Mouse (Mus musculus): ENCODE measurements around the gene Ola1. TPM values are rescaled to one million over a fixed set of nuclear protein-coding genes. Genes with fewer than 3 reads are reported as not detected.

Gene Ola1
- polyA plus RNA-seq, 1 experiment from 2014 or later = 62.7 TPM

- Histone ChIP-seq H3K36me3 (ENCODE audit: control insufficient read depth, insufficient read depth, low read length) (peaks cover 15% of the 10 kb centered on the region), H3K4me1 (ENCODE audit: control insufficient read depth in 2 of 2, insufficient read depth in 2 of 2, low read length in 2 of 2) (no peaks in the 10 kb centered on the region), H3K4me2 (ENCODE audit: low read length) (no peak overlapping the region), H3K27me3 (ENCODE audit: control insufficient read depth, insufficient read depth, low read length) (no peaks in the 10 kb centered on the region), H3K9me3 (ENCODE audit: control insufficient read depth, low read length) (no peaks in the 10 kb centered on the region), H3K9ac (ENCODE audit: low read length) (no peak overlapping the region), H3K4me3 (ENCODE audit: control insufficient read depth in 1 of 2, insufficient read depth in 1 of 2, low read depth in 1 of 2, low read length in 2 of 2) (no peak overlapping the region), H3K27ac (replicated peaks in 1 of 2; ENCODE audit: control insufficient read depth in 1 of 2, insufficient read depth in 1 of 2, low read depth in 2 of 2, low read length in 2 of 2) (no peak overlapping the region)
- 79% methylated on average over 6 of the region's 6 CpGs for WGBS
- ATAC-seq (ENCODE audit: insufficient number of reproducible peaks, insufficient read depth, low FRiP score, low read depth) = no peak
These were observed 14.4 kb downstream of the Ola1 start for GRCm38 (mm10) chr2:73204328-73204727.

GRCm38 (mm10) chr2:73188488-73188887, 30.2 kb downstream of the Ola1 start:
- WGBS = 93% methylated on average over 2 of the region's 2 CpGs
- ATAC-seq (ENCODE audit: insufficient number of reproducible peaks, insufficient read depth, low FRiP score, low read depth) = no peak
- no peak overlapping the region for H3K4me3 ChIP-seq (ENCODE audit: control insufficient read depth in 1 of 2, insufficient read depth in 1 of 2, low read depth in 1 of 2, low read length in 2 of 2)

GRCm38 (mm10) chr2:73185185-73185584, 33.5 kb downstream of the Ola1 start:
- Histone ChIP-seq H3K4me1 (ENCODE audit: control insufficient read depth in 2 of 2, insufficient read depth in 2 of 2, low read length in 2 of 2) (no peaks in the 10 kb centered on the region), H3K9me3 (ENCODE audit: control insufficient read depth, low read length) (no peaks in the 10 kb centered on the region), H3K27ac (replicated peaks in 1 of 2; ENCODE audit: control insufficient read depth in 1 of 2, insufficient read depth in 1 of 2, low read depth in 2 of 2, low read length in 2 of 2) (no peak overlapping the region), H3K4me2 (ENCODE audit: low read length) (no peak overlapping the region), H3K27me3 (ENCODE audit: control insufficient read depth, insufficient read depth, low read length) (no peaks in the 10 kb centered on the region), H3K9ac (ENCODE audit: low read length) (no peak overlapping the region), H3K4me3 (ENCODE audit: control insufficient read depth in 1 of 2, insufficient read depth in 1 of 2, low read depth in 1 of 2, low read length in 2 of 2) (no peak overlapping the region), H3K36me3 (ENCODE audit: control insufficient read depth, insufficient read depth, low read length) (no peaks in the 10 kb centered on the region)
- ATAC-seq (ENCODE audit: insufficient number of reproducible peaks, insufficient read depth, low FRiP score, low read depth) = no peak
- 60% methylated on average over 3 of the region's 3 CpGs for WGBS

More at GRCm38 (mm10) chr2:73188488-73188887, 30.2 kb downstream of the Ola1 start:
- no peaks in the 10 kb centered on the region for H3K9me3 ChIP-seq (ENCODE audit: control insufficient read depth, low read length)
- no peak overlapping the region for H3K9ac ChIP-seq (ENCODE audit: low read length)
- H3K4me2 ChIP-seq (ENCODE audit: low read length) = no peak overlapping the region
- H3K36me3 ChIP-seq (ENCODE audit: control insufficient read depth, insufficient read depth, low read length) = no peaks in the 10 kb centered on the region
- no peaks in the 10 kb centered on the region for H3K4me1 ChIP-seq (ENCODE audit: control insufficient read depth in 2 of 2, insufficient read depth in 2 of 2, low read length in 2 of 2)
- H3K27me3 ChIP-seq (ENCODE audit: control insufficient read depth, insufficient read depth, low read length) = no peaks in the 10 kb centered on the region
- no peak overlapping the region for H3K27ac ChIP-seq (replicated peaks in 1 of 2; ENCODE audit: control insufficient read depth in 1 of 2, insufficient read depth in 1 of 2, low read depth in 2 of 2, low read length in 2 of 2)

GRCm38 (mm10) chr2:73169496-73169895, 49.2 kb downstream of the Ola1 start:
- H3K4me3 ChIP-seq (ENCODE audit: control insufficient read depth in 1 of 2, insufficient read depth in 1 of 2, low read depth in 1 of 2, low read length in 2 of 2) = no peak overlapping the region
- no peak overlapping the region for H3K9ac ChIP-seq (ENCODE audit: low read length)
- H3K27ac ChIP-seq (replicated peaks in 1 of 2; ENCODE audit: control insufficient read depth in 1 of 2, insufficient read depth in 1 of 2, low read depth in 2 of 2, low read length in 2 of 2) = no peak overlapping the region
- H3K27me3 ChIP-seq (ENCODE audit: control insufficient read depth, insufficient read depth, low read length) = no peaks in the 10 kb centered on the region
- no peaks in the 10 kb centered on the region for H3K9me3 ChIP-seq (ENCODE audit: control insufficient read depth, low read length)
- H3K4me1 ChIP-seq (ENCODE audit: control insufficient read depth in 2 of 2, insufficient read depth in 2 of 2, low read length in 2 of 2) = no peaks in the 10 kb centered on the region
- 91% methylated on average over 5 of the region's 5 CpGs for WGBS
- H3K36me3 ChIP-seq (ENCODE audit: control insufficient read depth, insufficient read depth, low read length) = no peaks in the 10 kb centered on the region
- H3K4me2 ChIP-seq (ENCODE audit: low read length) = no peak overlapping the region
- ATAC-seq (ENCODE audit: insufficient number of reproducible peaks, insufficient read depth, low FRiP score, low read depth) = no peak

GRCm38 (mm10) chr2:73167126-73167525, 51.6 kb downstream of the Ola1 start:
- H3K27me3 ChIP-seq (ENCODE audit: control insufficient read depth, insufficient read depth, low read length) = no peaks in the 10 kb centered on the region
- no peak overlapping the region for H3K4me3 ChIP-seq (ENCODE audit: control insufficient read depth in 1 of 2, insufficient read depth in 1 of 2, low read depth in 1 of 2, low read length in 2 of 2)
- no peak overlapping the region for H3K4me2 ChIP-seq (ENCODE audit: low read length)
- no peak overlapping the region for H3K9ac ChIP-seq (ENCODE audit: low read length)
- ATAC-seq (ENCODE audit: insufficient number of reproducible peaks, insufficient read depth, low FRiP score, low read depth) = no peak
- no peaks in the 10 kb centered on the region for H3K36me3 ChIP-seq (ENCODE audit: control insufficient read depth, insufficient read depth, low read length)
- no peaks in the 10 kb centered on the region for H3K4me1 ChIP-seq (ENCODE audit: control insufficient read depth in 2 of 2, insufficient read depth in 2 of 2, low read length in 2 of 2)
- H3K9me3 ChIP-seq (ENCODE audit: control insufficient read depth, low read length) = no peaks in the 10 kb centered on the region
- no peak overlapping the region for H3K27ac ChIP-seq (replicated peaks in 1 of 2; ENCODE audit: control insufficient read depth in 1 of 2, insufficient read depth in 1 of 2, low read depth in 2 of 2, low read length in 2 of 2)

- H3K27ac ChIP-seq (replicated peaks in 1 of 2; ENCODE audit: control insufficient read depth in 1 of 2, insufficient read depth in 1 of 2, low read depth in 2 of 2, low read length in 2 of 2) = no peak overlapping the region
- H3K4me3 ChIP-seq (ENCODE audit: control insufficient read depth in 1 of 2, insufficient read depth in 1 of 2, low read depth in 1 of 2, low read length in 2 of 2) = no peak overlapping the region
- 93% methylated on average over 1 of the region's 1 CpGs for WGBS
- H3K4me2 ChIP-seq (ENCODE audit: low read length) = no peak overlapping the region
- no peak overlapping the region for H3K9ac ChIP-seq (ENCODE audit: low read length)
- no peaks in the 10 kb centered on the region for H3K36me3 ChIP-seq (ENCODE audit: control insufficient read depth, insufficient read depth, low read length)
- ATAC-seq (ENCODE audit: insufficient number of reproducible peaks, insufficient read depth, low FRiP score, low read depth) = no peak
- no peaks in the 10 kb centered on the region for H3K9me3 ChIP-seq (ENCODE audit: control insufficient read depth, low read length)
- H3K27me3 ChIP-seq (ENCODE audit: control insufficient read depth, insufficient read depth, low read length) = no peaks in the 10 kb centered on the region
- H3K4me1 ChIP-seq (ENCODE audit: control insufficient read depth in 2 of 2, insufficient read depth in 2 of 2, low read length in 2 of 2) = no peaks in the 10 kb centered on the region
These were observed 54.1 kb downstream of the Ola1 start for GRCm38 (mm10) chr2:73164666-73165065.

- no peak overlapping the region for H3K9ac ChIP-seq (ENCODE audit: low read length)
- WGBS = 87% methylated on average over 2 of the region's 2 CpGs
- no peaks in the 10 kb centered on the region for H3K27me3 ChIP-seq (ENCODE audit: control insufficient read depth, insufficient read depth, low read length)
- no peak overlapping the region for H3K4me2 ChIP-seq (ENCODE audit: low read length)
- no peak for ATAC-seq (ENCODE audit: insufficient number of reproducible peaks, insufficient read depth, low FRiP score, low read depth)
- H3K36me3 ChIP-seq (ENCODE audit: control insufficient read depth, insufficient read depth, low read length) = peaks cover 9% of the 10 kb centered on the region
- peaks cover 2% of the 10 kb centered on the region in 2 experiments; a peak in 2 of 4 replicates for H3K4me1 ChIP-seq (ENCODE audit: control insufficient read depth in 2 of 2, insufficient read depth in 2 of 2, low read length in 2 of 2)
- no peak overlapping the region for H3K27ac ChIP-seq (replicated peaks in 1 of 2; ENCODE audit: control insufficient read depth in 1 of 2, insufficient read depth in 1 of 2, low read depth in 2 of 2, low read length in 2 of 2)
- H3K9me3 ChIP-seq (ENCODE audit: control insufficient read depth, low read length) = no peaks in the 10 kb centered on the region
- no peak overlapping the region for H3K4me3 ChIP-seq (ENCODE audit: control insufficient read depth in 1 of 2, insufficient read depth in 1 of 2, low read depth in 1 of 2, low read length in 2 of 2)
These were observed 58.0 kb downstream of the Ola1 start for GRCm38 (mm10) chr2:73160772-73161171.

GRCm38 (mm10) chr2:73157202-73157601, 61.5 kb downstream of the Ola1 start:
- Histone ChIP-seq H3K27me3 (ENCODE audit: control insufficient read depth, insufficient read depth, low read length) (no peaks in the 10 kb centered on the region), H3K9ac (ENCODE audit: low read length) (no peak overlapping the region), H3K9me3 (ENCODE audit: control insufficient read depth, low read length) (no peaks in the 10 kb centered on the region), H3K4me3 (ENCODE audit: control insufficient read depth in 1 of 2, insufficient read depth in 1 of 2, low read depth in 1 of 2, low read length in 2 of 2) (no peak overlapping the region), H3K36me3 (ENCODE audit: control insufficient read depth, insufficient read depth, low read length) (peaks cover 18% of the 10 kb centered on the region), H3K4me1 (ENCODE audit: control insufficient read depth in 2 of 2, insufficient read depth in 2 of 2, low read length in 2 of 2) (peaks cover 2% of the 10 kb centered on the region in 2 experiments; a peak in 2 of 4 replicates), H3K27ac (replicated peaks in 1 of 2; ENCODE audit: control insufficient read depth in 1 of 2, insufficient read depth in 1 of 2, low read depth in 2 of 2, low read length in 2 of 2) (no peak overlapping the region), H3K4me2 (ENCODE audit: low read length) (no peak overlapping the region)
- 70% methylated on average over 3 of the region's 3 CpGs for WGBS
- no peak for ATAC-seq (ENCODE audit: insufficient number of reproducible peaks, insufficient read depth, low FRiP score, low read depth)
